Mouse (Mus musculus): Measurements from ENCODE around the gene Foxp1. TPM values are rescaled to one million over a fixed set of nuclear protein-coding genes. Genes with fewer than 3 reads are reported as not detected.
A peak's percentile ranks its signal among the peaks of the same experiment; 100 is the strongest.

Gene Foxp1
- polyA plus RNA-seq, 1 experiment from 2014 or later: 96.6 TPM

DNA sequence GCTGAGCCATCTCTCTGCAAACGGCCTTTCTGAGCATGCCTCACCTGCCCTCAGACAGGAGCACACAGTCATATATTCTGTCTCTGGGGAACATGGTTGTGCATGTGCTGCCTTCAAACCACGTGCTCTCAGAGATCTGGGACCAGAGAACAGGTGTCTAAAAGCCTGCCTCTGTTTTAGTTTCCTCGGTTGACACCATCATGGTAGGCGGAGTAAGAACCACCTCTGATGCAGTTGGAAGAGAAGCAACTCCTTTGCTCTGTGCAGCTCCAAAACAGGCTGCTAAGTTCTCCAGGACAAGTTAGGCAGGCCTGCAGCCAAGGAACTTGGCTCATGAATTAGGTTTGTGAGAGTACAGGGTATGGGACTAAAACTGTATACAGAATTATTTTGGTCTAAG, 356.4 kb downstream of the Foxp1 start:
- Histone ChIP-seq H3K36me3 (no peaks in the 10 kb centered on the region), H3K9ac (replicated peaks) (no peak overlapping the region), H3K4me1 (peaks cover 12% of the 10 kb centered on the region; the same call in 1 of the 2 replicates), H3K27ac (replicated peaks) (no peak overlapping the region), H3K4me2 (replicated peaks) (no peak overlapping the region), H3K4me3 (no peak overlapping the region), H3K27me3 (no peaks in the 10 kb centered on the region; the same call in 1 of the 2 replicates), H3K9me3 (no peaks in the 10 kb centered on the region)
- ATAC-seq (ENCODE audit: low FRiP score, low read depth): no peak
- 91% methylated on average over 4 of the region's 4 CpGs for WGBS

DNA sequence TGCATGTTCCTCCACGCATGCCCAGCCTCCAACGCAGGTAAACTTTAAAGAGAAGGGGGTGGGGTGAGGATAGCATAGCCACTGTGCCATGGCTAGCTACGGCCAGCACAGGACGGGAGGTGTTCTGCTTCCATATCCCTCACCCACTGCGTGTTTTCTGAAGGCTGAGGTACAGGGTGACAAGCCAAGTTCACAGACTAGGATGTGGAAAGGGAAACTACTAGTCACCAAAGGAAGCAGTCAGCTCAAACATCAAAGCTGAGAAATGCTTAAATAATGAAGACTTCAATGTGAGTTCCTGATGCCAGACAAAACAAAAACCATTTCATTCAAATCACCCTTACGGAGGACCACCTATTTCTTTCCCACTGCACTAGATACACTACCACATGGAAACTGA, 357.8 kb downstream of the Foxp1 start:
- H3K9ac ChIP-seq (replicated peaks): no peak overlapping the region
- H3K27me3 ChIP-seq: no peaks in the 10 kb centered on the region; the same call in 1 of the 2 replicates
- no peak overlapping the region for H3K4me3 ChIP-seq
- ATAC-seq (ENCODE audit: low FRiP score, low read depth): no peak
- H3K4me1 ChIP-seq: peaks cover 14% of the 10 kb centered on the region
- no peaks in the 10 kb centered on the region for H3K36me3 ChIP-seq
- H3K4me2 ChIP-seq (replicated peaks): no peak overlapping the region
- H3K9me3 ChIP-seq: no peaks in the 10 kb centered on the region
- H3K27ac ChIP-seq (replicated peaks): no peak overlapping the region
- 88% methylated on average over 6 of the region's 6 CpGs for WGBS

DNA sequence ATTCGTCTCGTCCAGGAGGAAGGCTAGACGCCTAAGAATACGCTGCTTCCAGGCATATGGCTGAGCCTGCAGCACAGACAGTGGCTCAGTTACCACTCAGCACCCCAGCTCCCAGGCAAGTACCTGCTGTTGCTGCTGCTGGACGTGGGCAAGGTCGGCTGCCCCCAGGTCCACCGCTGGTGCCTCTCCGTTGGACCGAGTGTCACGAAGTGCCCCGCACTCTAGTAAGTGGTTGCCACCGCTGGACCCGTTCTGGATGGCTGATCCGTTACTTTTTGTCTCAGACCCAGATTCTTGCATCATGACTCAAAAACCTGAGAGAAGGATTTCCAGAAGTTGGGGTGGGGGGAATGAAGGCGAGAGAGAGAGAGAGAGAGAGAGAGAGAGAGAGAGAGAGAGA, 359.8 kb downstream of the Foxp1 start:
- H3K4me1 ChIP-seq: peaks cover 11% of the 10 kb centered on the region
- ATAC-seq (ENCODE audit: low FRiP score, low read depth): no peak
- whole genome bisulfite sequencing: 87% methylated on average over 15 of the region's 15 CpGs

DNA sequence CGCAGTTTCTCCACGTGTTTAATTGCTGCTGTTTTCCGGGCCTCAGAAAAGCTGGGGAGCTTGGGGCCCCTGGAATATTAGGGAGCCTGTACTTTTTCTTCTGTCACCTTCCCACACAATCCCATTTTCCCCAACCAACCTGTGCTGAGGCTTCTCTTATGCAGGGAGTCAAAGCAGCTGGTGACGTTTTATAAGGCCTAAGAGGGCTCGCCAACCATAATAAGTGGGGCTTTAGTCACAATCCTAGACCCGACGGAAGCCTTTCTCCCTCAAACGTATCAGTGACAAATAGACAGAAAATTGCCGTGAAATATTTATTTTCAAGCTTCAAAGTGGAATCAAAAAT, 362.2 kb downstream of the Foxp1 start:
- 0 out of 2 replicates have a peak overlapping the region, but pooled peaks have one; percentile 30 for H3K27ac ChIP-seq (replicated peaks)
- no peak overlapping the region for H3K9ac ChIP-seq (replicated peaks)
- no peaks in the 10 kb centered on the region for H3K9me3 ChIP-seq
- WGBS: 72% methylated on average over 9 of the region's 9 CpGs
- no peak for ATAC-seq (ENCODE audit: low FRiP score, low read depth)
- no peaks in the 10 kb centered on the region; the same call in 1 of the 2 replicates for H3K27me3 ChIP-seq
- H3K4me2 ChIP-seq (replicated peaks): no peak overlapping the region
- peaks cover 7% of the 10 kb centered on the region for H3K4me1 ChIP-seq
- no peak overlapping the region for H3K4me3 ChIP-seq
- no peaks in the 10 kb centered on the region for H3K36me3 ChIP-seq

More for the DNA sequence above, 359.8 kb downstream of the Foxp1 start:
- no peak overlapping the region for H3K4me2 ChIP-seq (replicated peaks)
- H3K36me3 ChIP-seq: no peaks in the 10 kb centered on the region
- H3K9ac ChIP-seq (replicated peaks): no peak overlapping the region
- no peak overlapping the region for H3K27ac ChIP-seq (replicated peaks)
- no peaks in the 10 kb centered on the region; the same call in 1 of the 2 replicates for H3K27me3 ChIP-seq
- no peaks in the 10 kb centered on the region for H3K9me3 ChIP-seq
- no peak overlapping the region for H3K4me3 ChIP-seq

DNA sequence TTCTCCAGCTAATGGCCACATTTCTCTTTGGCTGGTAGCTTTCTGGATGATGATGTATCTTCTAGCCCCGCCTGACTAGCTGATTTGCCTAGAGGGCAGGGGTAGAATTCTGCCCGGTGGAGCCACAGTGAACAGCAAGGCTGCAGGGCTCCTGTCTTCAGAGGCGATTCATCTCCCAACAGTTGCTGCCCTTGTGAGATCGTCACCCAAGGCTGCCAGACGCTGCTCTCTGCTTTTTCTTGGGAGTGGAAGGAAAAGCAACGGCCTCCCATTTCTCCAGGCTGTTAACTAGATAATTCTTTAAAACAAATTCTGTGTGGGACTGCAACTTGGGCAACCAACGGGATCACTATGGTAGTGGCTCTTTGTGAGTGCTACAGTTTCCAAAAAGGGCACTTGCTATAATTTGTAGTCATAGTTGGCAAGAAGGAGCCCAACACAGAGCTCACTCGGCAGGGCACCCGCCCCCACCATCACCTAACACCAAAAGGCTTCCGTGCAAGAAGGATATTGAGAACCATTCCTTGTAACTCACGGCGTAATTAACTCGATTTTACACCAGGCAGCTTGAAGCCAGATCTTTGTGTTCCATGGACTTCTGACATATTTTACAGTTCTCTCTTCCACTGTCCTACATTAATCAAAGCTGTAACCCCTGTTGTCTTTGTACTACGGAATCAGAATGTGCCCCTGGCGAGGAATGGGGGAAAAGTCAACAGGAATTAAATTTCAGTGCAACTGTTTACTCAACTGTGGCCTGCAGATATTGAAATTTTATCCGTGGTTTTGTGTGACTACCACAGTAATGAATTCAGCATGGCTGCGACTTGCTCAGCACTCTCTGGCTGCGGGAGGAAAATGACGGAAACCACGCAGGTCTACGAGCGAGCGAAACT, 362.8 kb downstream of the Foxp1 start:
- H3K27ac ChIP-seq (replicated peaks): peak overlapping the region; percentile 32
- no peak for ATAC-seq (ENCODE audit: low FRiP score, low read depth)
- H3K27me3 ChIP-seq: no peaks in the 10 kb centered on the region; the same call in 1 of the 2 replicates
- whole genome bisulfite sequencing: 72% methylated on average over 23 of the region's 23 CpGs
- H3K9ac ChIP-seq (replicated peaks): no peak overlapping the region
- H3K36me3 ChIP-seq: no peaks in the 10 kb centered on the region
- no peak overlapping the region for H3K4me3 ChIP-seq
- H3K4me1 ChIP-seq: peaks cover 7% of the 10 kb centered on the region
- H3K4me2 ChIP-seq (replicated peaks): no peak overlapping the region
- no peaks in the 10 kb centered on the region for H3K9me3 ChIP-seq

DNA sequence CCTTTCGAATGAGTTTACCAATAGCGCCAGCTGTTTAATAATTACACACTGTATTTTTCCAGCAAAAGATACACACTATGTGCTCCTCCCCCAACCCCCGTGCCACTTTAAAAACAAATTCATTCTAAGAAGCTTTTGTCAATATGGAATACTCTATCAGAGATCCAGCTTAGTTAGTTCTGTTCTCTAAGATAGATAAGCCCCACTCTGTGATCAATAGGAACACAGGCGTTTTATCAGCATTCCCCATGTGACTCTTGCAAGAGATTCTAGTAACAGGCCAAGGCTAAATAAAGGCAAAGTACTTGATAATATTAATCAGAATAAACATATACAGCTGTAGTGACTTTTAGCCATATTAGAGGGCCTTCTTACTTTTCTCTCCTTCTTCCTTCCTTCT, 368.8 kb downstream of the Foxp1 start:
- Histone ChIP-seq H3K4me2 (replicated peaks) (no peak overlapping the region), H3K9ac (replicated peaks) (no peak overlapping the region), H3K27me3 (no peaks in the 10 kb centered on the region), H3K4me3 (no peak overlapping the region), H3K36me3 (no peaks in the 10 kb centered on the region), H3K4me1 (no peaks in the 10 kb centered on the region), H3K27ac (replicated peaks) (no peak overlapping the region), H3K9me3 (no peaks in the 10 kb centered on the region)
- ATAC-seq (ENCODE audit: low FRiP score, low read depth): no peak
- 93% methylated on average over 4 of the region's 4 CpGs for WGBS

DNA sequence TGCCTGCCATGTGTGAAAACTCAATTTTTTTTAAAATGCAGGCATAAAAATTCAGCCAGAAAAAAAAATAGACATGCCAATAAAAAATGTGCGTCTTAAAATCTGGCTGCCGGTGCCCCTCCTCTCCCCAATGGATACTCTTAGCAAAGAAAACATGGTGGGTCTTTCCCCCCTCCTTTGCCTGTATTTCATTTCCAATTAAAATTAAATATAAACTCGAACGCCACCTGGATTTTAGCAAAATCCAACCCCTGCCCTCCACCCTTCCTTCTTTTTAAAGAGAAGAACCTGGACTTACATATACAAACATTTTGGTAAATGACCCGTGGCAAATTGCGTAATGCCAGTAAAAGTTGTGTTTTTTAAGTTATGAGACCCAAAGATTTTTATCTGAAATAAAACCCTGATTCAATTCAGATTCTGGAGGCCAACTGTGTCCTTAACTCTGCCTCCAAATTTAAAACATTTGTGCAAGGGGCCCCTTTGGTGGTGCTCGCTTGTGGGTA, 376.1 kb downstream of the Foxp1 start:
- no peak for ATAC-seq (ENCODE audit: low FRiP score, low read depth)
- H3K36me3 ChIP-seq: no peaks in the 10 kb centered on the region
- no peaks in the 10 kb centered on the region for H3K9me3 ChIP-seq
- H3K9ac ChIP-seq (replicated peaks): no peak overlapping the region
- H3K4me1 ChIP-seq: no peaks in the 10 kb centered on the region
- WGBS: 90% methylated on average over 7 of the region's 7 CpGs
- H3K27ac ChIP-seq (replicated peaks): no peak overlapping the region
- H3K4me2 ChIP-seq (replicated peaks): no peak overlapping the region
- H3K4me3 ChIP-seq: no peak overlapping the region
- H3K27me3 ChIP-seq: no peaks in the 10 kb centered on the region

DNA sequence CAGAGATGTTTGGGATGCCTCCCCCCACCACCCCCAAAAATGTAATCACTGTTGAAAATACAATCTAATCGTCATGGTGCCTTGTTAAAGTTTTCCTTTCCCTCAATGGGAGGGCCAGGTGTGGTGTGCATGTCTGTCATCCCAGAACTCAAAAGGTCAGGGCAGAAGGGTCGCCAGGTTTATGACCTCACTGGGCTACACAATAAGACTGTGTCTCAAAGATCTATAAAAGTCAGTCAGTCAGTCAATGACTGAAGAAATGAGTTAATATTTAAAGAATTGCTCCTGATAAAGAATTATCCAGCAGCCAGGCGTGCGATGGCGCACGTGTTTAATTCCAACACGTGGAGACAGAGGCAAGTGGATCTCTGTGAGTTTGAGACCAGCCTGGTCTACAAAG, 377.5 kb downstream of the Foxp1 start:
- no peak overlapping the region for H3K9ac ChIP-seq (replicated peaks)
- WGBS: 88% methylated on average over 7 of the region's 7 CpGs

DNA sequence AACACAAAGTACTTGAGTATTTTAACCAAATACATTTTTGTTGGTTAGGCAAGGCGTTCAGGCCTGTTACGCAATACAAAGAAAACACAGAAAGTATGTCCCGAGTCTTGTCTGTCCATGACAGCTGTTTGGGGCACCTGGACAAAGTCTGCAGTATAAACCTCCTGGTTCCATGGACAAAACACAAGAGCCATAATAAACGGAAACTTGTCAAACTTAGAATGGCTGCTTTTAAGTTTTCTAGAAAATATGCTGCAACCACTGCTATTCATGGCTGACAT, 378.8 kb downstream of the Foxp1 start:
- no peaks in the 10 kb centered on the region for H3K36me3 ChIP-seq
- H3K4me3 ChIP-seq: no peak overlapping the region
- H3K27ac ChIP-seq (replicated peaks): no peak overlapping the region
- 86% methylated on average over 4 of the region's 4 CpGs for WGBS
- no peaks in the 10 kb centered on the region for H3K27me3 ChIP-seq
- no peak overlapping the region for H3K9ac ChIP-seq (replicated peaks)
- H3K4me2 ChIP-seq (replicated peaks): no peak overlapping the region
- ATAC-seq (ENCODE audit: low FRiP score, low read depth): no peak
- no peaks in the 10 kb centered on the region for H3K9me3 ChIP-seq
- H3K4me1 ChIP-seq: no peaks in the 10 kb centered on the region

More for the DNA sequence above, 377.5 kb downstream of the Foxp1 start:
- no peak overlapping the region for H3K27ac ChIP-seq (replicated peaks)
- no peak for ATAC-seq (ENCODE audit: low FRiP score, low read depth)
- H3K36me3 ChIP-seq: no peaks in the 10 kb centered on the region
- H3K4me2 ChIP-seq (replicated peaks): no peak overlapping the region
- no peak overlapping the region for H3K4me3 ChIP-seq
- H3K4me1 ChIP-seq: no peaks in the 10 kb centered on the region
- H3K9me3 ChIP-seq: no peaks in the 10 kb centered on the region
- H3K27me3 ChIP-seq: no peaks in the 10 kb centered on the region

DNA sequence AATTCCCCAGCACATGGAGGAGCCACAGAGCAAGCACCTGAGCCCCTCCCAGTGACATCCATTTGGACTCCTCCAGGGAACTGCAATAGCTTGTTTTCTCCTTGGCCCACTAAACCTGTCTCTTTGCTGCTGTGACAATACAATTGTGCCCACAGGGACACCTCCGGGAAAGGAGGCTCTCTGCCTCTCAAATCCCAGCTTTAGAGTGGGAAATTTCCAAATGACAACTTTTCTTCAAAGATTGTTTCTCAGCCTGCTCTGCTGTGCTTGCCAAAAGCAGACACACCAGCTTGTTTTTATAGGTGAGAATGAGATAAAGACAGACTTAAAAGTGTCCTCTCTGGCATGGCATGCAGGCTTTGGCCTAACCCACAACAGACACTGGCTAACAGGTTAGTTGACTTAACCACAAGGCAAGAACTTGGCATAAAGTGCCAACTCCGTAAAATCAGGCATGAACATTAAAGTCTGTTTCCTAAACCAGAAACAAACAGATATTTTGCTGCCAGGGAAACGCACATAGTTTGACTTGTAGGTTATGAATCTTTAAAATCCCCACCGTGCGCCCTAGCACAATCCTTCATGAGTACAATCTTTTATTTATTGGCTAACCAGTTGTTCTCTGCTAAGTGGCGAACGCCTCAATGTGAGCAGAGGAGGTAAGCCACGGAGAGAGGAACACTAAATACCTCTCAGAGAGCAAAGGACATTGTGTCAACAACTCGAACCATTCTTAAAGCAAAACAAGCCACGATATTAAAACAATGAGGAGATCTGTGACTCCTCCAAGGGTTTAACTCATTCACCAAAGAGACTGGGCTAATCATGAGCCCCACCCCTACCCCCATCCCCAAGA, 379.4 kb downstream of the Foxp1 start:
- Histone ChIP-seq H3K9me3 (no peaks in the 10 kb centered on the region), H3K4me1 (peaks cover 3% of the 10 kb centered on the region), H3K27me3 (no peaks in the 10 kb centered on the region), H3K4me3 (no peak overlapping the region), H3K36me3 (no peaks in the 10 kb centered on the region), H3K9ac (replicated peaks) (no peak overlapping the region), H3K27ac (replicated peaks) (no peak overlapping the region), H3K4me2 (replicated peaks) (no peak overlapping the region)
- ATAC-seq (ENCODE audit: low FRiP score, low read depth): no peak
- WGBS: 67% methylated on average over 10 of the region's 10 CpGs

DNA sequence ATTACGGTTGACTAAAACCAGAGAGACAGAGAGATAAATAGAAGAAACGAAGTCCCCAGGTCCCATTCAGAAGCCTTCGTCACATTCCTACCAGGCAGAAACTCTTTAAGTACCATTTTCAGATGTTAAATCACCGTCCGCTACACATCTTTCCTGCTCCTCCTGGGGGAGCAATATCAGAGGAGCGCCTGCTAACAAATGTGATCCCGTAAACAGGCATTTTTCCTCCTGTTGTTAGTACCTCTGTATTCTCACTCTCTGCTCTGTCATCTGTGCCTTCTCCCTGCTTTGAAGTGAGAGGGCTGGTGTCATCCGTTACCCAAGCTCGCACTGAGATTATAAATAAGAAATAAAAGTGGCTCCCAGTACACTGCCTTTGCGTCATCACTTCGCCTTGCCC, 384.5 kb downstream of the Foxp1 start:
- Histone ChIP-seq H3K4me1 (peaks cover 36% of the 10 kb centered on the region), H3K9me3 (no peaks in the 10 kb centered on the region), H3K27me3 (no peaks in the 10 kb centered on the region), H3K4me3 (no peak overlapping the region), H3K36me3 (no peaks in the 10 kb centered on the region), H3K4me2 (replicated peaks) (no peak overlapping the region), H3K9ac (replicated peaks) (no peak overlapping the region), H3K27ac (replicated peaks) (no peak overlapping the region)
- no peak for ATAC-seq (ENCODE audit: low FRiP score, low read depth)
- WGBS: 56% methylated on average over 11 of the region's 11 CpGs

DNA sequence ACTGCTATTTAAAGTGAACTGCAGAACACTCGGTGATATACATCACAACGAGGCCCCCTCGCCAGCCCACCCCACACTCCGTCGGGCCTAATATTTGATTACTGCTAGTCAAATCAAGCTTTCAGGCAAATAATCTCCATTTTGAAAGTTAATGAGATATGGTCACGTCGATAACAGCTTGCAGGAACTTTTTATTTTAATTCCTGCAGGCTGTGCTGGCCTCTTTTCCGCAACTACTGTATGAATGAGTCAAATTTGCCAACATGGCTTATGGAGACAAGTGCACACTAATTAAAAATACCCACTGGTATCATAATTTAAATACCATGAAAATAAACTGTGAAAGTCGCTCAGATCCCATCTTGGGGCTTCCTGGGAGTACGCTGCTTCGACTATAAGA, 385.4 kb downstream of the Foxp1 start:
- Histone ChIP-seq H3K4me3 (no peak overlapping the region), H3K4me1 (peaks cover 36% of the 10 kb centered on the region), H3K27ac (replicated peaks) (no peak overlapping the region), H3K36me3 (no peaks in the 10 kb centered on the region), H3K9me3 (no peaks in the 10 kb centered on the region), H3K9ac (replicated peaks) (no peak overlapping the region), H3K27me3 (no peaks in the 10 kb centered on the region), H3K4me2 (replicated peaks) (no peak overlapping the region)
- 73% methylated on average over 11 of the region's 11 CpGs for WGBS
- ATAC-seq (ENCODE audit: low FRiP score, low read depth): no peak
